Mouse (Mus musculus) heart, adult 9 months (tissue): ENCODE data around the gene Mllt10.

Experiments
- DNase-seq, 2 experiments: peaks; one replicate each; pipeline ENCODE4 v3.0.0; 2022; ENCODE audit warnings: low spot score in 2 of 2

Mllt10 gene

DNA sequence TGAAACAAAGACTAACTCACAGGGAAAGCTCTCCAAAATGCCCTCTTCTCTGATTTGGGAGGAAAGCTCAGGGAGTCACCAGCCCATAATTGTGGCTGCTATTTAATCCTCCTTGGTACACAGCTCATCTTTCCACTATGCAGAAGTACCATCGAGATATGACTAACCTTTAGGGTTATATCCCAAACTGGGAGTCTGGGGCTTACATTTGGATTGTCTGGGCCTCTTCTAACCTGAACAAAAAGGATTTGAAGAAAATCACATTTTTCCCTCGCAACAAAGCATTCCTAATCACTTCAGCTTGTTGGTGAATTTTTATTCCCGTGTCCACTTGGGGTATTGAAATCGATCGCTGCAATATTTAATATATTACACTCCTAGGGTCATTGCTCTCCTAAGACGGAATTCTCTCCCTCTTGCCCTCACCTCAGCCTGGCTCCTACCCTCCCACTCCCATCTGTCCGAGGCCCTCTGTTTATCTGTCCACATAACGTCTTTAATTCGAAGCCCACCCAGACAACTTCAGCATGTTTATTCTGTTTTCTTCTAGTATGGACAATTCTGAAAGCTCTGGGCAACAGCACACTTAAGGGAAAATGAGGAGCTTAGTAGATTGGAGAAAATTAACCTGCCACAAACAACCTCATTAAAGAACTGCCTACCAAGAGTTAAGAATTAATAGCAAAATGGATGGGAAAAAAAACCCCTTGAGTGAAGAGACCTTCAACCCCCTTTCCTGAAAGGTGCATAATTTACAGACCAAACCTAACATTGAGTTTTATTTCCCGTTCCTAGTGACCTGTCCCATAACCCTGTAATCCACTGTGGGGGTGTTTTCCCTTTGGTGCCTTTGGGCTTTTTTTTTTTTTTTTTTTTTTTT, 20.4 kb upstream of the Mllt10 start:
- DNase-seq: no peak

- no peak for DNase-seq
Observed at GRCm38 (mm10) chr2:18037491-18037890, 17.5 kb upstream of the Mllt10 start, which contains the start of gene A930004D18Rik. A930004D18Rik (minus strand) TSS chr2:18037737.

GRCm38 (mm10) chr2:18038141-18038752, 16.8 kb upstream of the Mllt10 start:
- DNase-seq: no peak

GRCm38 (mm10) chr2:18038895-18039371, 16.1 kb upstream of the Mllt10 start:
- DNase-seq: no peak

DNA sequence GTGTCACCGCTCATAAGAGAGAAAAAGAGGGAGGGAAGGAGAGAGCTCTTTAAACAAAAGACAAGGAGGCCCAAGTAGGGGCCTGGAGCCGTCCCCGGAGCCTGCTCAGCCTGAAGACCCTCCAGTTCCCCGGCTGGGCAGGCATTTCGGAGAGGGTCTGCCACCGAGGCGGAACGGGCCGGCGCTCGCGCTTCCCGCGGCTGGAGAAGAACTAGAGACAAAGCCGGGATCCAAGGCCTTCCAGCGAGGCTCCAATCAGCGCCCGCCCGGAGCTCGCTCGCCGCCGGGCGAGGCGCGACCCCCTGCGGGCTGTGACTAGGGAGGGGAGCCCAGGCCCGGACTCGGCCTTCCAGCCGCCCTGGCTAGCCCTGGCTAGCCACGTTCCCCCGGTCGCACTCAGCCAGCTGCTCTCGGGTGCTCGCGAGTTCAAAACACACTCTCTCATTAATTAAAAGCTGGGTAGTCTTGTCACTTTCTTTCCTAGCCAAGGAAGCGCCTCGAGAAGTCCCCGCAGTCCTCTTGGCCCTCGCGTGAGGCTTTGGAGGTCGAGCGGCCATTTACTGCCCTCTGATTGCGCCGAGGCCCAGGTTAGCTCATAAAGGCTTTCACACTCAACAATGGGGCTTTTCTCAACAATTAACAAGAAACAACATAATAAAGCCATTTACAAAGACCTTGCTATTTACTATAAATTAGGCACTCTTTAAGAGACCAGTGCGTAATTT, 15.3 kb upstream of the Mllt10 start:
- DNase-seq: no peak

DNA sequence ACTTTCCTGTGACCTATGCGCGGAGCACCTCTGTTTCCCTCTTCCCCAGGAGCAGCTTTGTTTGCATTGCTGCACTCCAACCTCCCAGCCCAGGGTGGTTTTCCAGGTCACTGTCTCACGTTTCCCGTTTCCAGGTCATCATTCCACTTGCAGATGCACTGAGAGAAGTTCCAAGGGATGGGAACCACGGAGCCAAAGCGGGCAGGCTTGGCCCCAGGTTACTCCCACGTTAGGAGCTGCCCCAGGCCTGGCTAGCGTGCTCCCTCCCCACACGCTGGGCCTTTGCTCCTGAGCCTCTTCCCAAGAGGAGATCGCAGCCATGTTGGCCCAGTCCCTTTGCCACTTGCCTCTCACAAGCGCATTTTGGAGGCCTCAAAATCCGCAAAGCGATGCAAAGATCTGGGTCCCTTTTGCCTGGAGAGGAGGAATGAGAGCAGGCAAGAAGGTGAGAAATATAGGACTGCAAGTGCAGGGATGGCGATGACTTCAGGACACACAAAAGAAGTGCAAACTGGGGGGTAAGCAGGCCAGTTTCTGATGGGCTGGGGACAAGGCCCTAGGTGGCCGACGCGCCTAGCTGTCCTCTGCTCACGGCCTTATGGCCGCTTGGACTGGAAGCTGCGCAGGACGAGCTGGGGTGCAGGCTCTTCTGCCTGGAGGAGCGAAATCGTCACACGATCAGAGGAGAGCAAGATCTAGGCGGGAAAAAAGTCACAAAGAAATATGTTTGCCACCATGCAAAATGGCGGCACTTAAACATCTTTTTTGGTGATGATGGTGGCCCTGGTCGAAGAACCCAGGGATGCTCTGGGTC, 14.5 kb upstream of the Mllt10 start:
- DNase-seq: no peak

GRCm38 (mm10) chr2:18041199-18041885, 13.7 kb upstream of the Mllt10 start:
- no peak for DNase-seq

DNA sequence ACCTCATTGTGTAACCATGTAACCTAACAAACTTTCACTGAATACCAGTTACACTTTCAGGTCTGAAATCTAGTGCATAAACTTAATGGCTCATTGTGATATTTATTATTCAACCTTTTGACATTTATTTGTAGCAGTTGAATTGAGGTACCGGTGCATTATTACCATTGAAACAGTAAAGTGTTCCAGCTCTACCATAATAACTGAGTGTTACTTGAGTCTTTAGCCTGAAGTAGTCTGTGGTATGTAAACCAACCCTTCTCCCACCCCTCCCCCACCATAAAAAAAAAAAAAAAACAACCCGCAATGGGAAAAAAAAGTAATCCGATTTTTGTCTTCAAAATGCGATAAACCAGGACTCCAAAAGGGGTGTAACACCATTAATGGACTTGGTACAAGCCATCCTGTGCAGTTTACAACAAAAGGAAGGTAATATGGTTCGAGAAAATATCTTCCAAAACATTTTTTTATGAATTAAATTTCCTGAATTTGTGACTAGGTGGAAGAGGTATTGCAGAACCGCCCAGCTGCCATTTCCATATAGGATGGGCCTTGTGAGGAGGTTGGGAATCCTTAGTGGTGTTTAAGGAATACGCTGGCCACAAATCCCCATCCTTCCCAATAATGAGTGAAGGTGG, 9.8 kb upstream of the Mllt10 start:
- DNase-seq: no peak

DNA sequence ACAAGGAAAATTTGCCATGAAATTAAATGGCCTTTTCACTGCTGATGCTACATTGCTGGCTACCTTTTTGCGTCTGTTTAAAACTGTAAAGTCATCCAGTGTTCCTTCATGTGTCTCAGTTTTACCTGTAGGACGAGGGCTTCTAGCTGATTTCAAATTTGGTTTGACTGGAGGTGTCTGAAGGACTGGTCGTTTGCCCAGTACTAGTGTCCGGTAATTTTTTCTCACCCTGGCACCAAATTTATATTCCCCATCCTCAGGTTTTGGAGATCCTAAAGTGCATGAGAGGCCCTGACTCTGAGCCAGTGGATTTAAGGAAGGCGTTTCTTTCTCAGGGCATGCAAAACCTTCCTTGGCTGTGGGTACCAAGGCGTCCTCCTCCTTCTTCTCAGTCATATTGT, 9.3 kb upstream of the Mllt10 start:
- no peak for DNase-seq

GRCm38 (mm10) chr2:18046186-18046585, 8.9 kb upstream of the Mllt10 start:
- DNase-seq: no peak

GRCm38 (mm10) chr2:18046758-18047645, 8.0 kb upstream of the Mllt10 start:
- DNase-seq: peak; percentile 71 to 73

- peak; percentile 72 to 77 for DNase-seq
Observed at GRCm38 (mm10) chr2:18047646-18048452, 7.2 kb upstream of the Mllt10 start.

- DNase-seq: peak in 1 of 2 experiments; percentile 51
Observed at GRCm38 (mm10) chr2:18048453-18049075, 6.5 kb upstream of the Mllt10 start, which contains the start of gene Skida1. Skida1 (minus strand) TSS chr2:18049051.

DNA sequence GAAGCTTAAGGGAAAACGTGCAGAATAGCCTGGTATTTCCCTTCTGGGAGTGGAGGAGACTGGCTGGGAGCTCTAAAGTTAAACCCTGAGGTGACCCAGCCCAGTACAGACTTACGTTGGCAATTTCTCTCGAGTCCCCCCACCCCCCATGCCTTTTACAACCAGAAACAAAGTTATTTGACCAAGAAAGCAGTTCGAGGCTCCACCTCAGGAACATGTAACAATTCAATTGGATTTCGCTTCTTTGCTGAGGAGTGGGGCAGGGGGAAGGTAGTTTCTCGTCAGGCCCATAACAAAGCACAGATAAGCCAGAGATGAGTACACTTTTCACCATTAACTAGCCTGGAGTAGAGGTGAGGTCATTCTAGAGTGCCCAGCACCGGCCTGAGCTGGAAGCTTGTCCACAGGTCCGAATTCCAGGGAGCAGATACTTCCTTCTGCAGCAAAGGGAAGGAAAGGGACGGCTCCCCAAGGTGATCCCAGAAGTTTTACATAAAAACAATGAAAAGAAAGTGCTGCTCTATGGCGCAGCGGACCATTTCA, 5.7 kb upstream of the Mllt10 start:
- no peak for DNase-seq

DNA sequence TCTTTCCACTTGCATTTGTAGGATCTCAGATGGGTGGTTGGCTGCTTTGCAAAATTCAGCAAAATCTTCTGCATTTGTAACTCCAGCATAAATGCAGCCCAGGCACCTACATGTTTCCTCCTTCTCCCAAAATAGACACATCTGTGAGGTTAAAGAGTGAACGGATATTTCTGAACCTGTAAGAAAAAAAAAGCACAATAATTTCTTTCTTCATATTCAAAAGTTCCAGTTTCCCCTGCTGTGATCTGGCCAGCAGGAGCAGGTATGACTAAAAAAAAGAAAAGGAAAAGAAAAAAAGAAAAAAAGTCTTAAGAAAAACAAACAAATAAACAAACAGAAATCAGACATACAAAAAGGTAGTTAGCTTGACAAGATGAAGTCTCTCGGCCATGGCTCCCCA, 5.0 kb upstream of the Mllt10 start:
- DNase-seq: no peak

DNA sequence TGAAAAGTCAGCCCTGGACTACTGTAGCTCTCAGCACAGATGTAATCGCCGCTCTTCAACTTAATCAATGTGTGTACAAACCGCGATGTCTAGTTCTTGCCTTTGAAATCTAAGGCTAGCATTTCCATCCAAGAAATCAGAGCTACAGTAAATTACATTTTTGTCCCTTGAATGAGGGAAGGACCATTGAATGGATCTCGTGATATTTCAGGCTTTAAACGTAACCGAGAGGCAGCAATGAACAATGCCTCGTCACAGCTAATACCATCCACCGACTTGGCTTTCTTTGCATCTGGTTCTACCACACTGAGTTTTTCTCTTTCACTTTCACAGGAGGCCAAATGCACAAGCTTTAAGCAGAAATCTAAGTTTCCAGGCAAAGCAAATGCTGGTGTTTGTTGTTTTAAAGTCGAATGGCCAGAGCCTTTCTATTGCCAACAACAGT, 4.5 kb upstream of the Mllt10 start:
- peak in 1 of 2 experiments; percentile 45 for DNase-seq

DNA sequence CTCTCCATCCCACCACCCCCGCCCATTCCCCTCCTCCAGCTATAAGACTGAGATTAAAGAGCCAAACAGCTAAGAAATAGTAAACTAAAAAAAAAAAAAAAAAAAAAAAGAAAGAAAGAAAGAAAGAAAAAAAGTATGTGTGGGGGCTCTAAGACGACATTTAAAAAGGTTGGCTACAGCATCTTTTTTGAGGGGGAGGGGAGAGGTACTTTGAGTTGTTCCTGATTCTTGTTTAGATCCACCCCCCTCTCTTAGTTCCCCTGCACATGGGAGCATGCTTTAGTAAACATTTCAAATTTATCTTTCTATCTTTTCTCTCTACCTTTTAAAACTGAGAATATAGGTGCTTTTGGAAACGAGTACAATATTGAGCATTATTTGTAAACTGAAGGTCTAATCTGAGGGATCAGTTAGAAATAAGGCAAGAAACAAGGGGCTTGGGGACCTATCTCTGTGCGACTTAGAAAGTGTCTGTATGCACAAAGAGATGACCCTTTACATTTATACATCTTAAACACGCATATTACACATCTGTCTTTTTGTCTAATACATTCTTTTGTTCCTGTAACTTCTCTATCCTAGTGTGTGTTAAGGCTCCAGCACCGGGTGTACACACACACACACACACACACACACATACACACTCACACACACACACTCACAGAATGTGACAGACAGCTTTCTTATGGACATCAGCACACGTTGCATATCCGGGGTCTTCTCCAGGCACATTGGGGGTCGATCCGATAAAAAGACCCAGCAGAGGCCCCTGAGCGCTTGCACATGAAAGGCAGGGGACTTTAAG, 3.8 kb upstream of the Mllt10 start:
- no peak for DNase-seq
